In genomic region chr5:111641685-111642084, GRCm38 (mm10) we compare ENCODE assay signal across 20 mouse cellular contexts.
DNase-seq lines count a peak whose midpoint lies in the region; TF ChIP-seq lines count a peak whose summit lies in the region.
"Had no signal": no experiment of that assay in that cellular context is flagged by ENCODE, and none has a peak within 500 bp of the region (broad histone marks: within the 10 kb centered on the region; RNA-seq: fewer than 3 reads in every experiment).

No protein-coding gene starts in this region.

- H3K9ac ChIP-seq in heart, adult 2 months (ENCODE audit: low read depth, low read length), result no peak overlapping the region
- H3K9ac ChIP-seq in liver, adult 2 months (ENCODE audit: low read depth, low read length), result no peak overlapping the region
- H3K9ac ChIP-seq: embryonic facial prominence, embryonic 12.5 days; forebrain, embryonic 12.5 days had no signal

- H3K27ac ChIP-seq in heart, adult 2 months, result no peak overlapping the region
- no peak overlapping the region for H3K27ac ChIP-seq in liver, adult 2 months (replicated peaks; ENCODE audit: insufficient read depth, low read depth, low read length)
- no peak overlapping the region for H3K27ac ChIP-seq in testis, adult 2 months (ENCODE audit: control insufficient read depth, insufficient read depth, low read depth, low read length)
- H3K27ac ChIP-seq in limb, embryonic 10.5 days, result no peak overlapping the region
- H3K27ac ChIP-seq: embryonic facial prominence, embryonic 12.5 days; heart, embryonic 10.5 days; macrophage had no signal

- no peaks in the 10 kb centered on the region for H3K27me3 ChIP-seq in heart, adult 2 months (ENCODE audit: control insufficient read depth, insufficient read depth, low read length)
- H3K27me3 ChIP-seq in liver, adult 2 months (ENCODE audit: control insufficient read depth, insufficient read depth, low read length), result no peaks in the 10 kb centered on the region
- no peaks in the 10 kb centered on the region for H3K27me3 ChIP-seq in testis, adult 2 months (ENCODE audit: control insufficient read depth, insufficient read depth, low read length)
- H3K27me3 ChIP-seq in limb, embryonic 10.5 days (ENCODE audit: low read depth, poor library complexity, severe bottlenecking), result peaks cover 45% of the 10 kb centered on the region
- H3K27me3 ChIP-seq: embryonic facial prominence, embryonic 12.5 days had no signal

- no peaks in the 10 kb centered on the region for H3K79me2 ChIP-seq in heart, adult 2 months (replicated peaks; ENCODE audit: control insufficient read depth, insufficient read depth, low read length)
- H3K79me2 ChIP-seq in liver, adult 2 months (ENCODE audit: control insufficient read depth, insufficient read depth, low read length), result no peaks in the 10 kb centered on the region

- H3K36me3 ChIP-seq in heart, adult 2 months (ENCODE audit: control insufficient read depth, insufficient read depth, low read length), result no peaks in the 10 kb centered on the region
- H3K36me3 ChIP-seq in liver, adult 2 months (ENCODE audit: control insufficient read depth, insufficient read depth, low read length), result no peaks in the 10 kb centered on the region
- no peaks in the 10 kb centered on the region for H3K36me3 ChIP-seq in testis, adult 2 months (ENCODE audit: control insufficient read depth, insufficient read depth, low read length)
- no peaks in the 10 kb centered on the region for H3K36me3 ChIP-seq in limb, embryonic 10.5 days
- H3K36me3 ChIP-seq: embryonic facial prominence, embryonic 12.5 days; forebrain, embryonic 12.5 days; heart, embryonic 10.5 days had no signal

- DNase-seq in heart, adult 2 months, result no peak
- DNase-seq in heart, postnatal 36 days, result no peak
- no peak for DNase-seq in liver, adult 2 months (ENCODE audit: extremely low read depth, low read depth, low spot score)
- no peak for DNase-seq in liver
- no peak for DNase-seq in testis, postnatal 10 days (ENCODE audit: low spot score)
- no peak for DNase-seq in left cerebral cortex, adult 11 months (ENCODE audit: low spot score)
- no peak for DNase-seq in limb, embryonic 10.5 days (ENCODE audit: low spot score)
- DNase-seq: adrenal gland, postnatal 25 days; cerebellum, adult 11 months; cerebellum, postnatal 10 days; kidney, adult 18-20 months; layer of hippocampus, postnatal 36 days; lung, adult 2 months; thymus, adult 18-20 months; thymus, postnatal 36 days had no signal

- H3K9me3 ChIP-seq in limb, embryonic 10.5 days (replicated peaks), result no peaks in the 10 kb centered on the region
- H3K9me3 ChIP-seq: embryonic facial prominence, embryonic 12.5 days; forebrain, embryonic 12.5 days; heart, embryonic 10.5 days had no signal

- 75% methylated on average over 4 of the region's 4 CpGs for WGBS in heart, adult 2 months
- WGBS in liver, adult 2 months, result 78% methylated on average over 4 of the region's 4 CpGs
- 89% methylated on average over 4 of the region's 4 CpGs for WGBS in limb, embryonic 10.5 days

- no peak for TF ChIP-seq EP300 in heart, adult 2 months (IDR thresholded peaks at IDR 0.05; ENCODE audit: insufficient read depth, low read depth, low read length)

- H3K4me1 ChIP-seq in heart, adult 2 months (ENCODE audit: control insufficient read depth, insufficient read depth, low read length), result no peaks in the 10 kb centered on the region
- no peaks in the 10 kb centered on the region for H3K4me1 ChIP-seq in liver, adult 2 months (ENCODE audit: control insufficient read depth, insufficient read depth, low read length)
- H3K4me1 ChIP-seq in testis, adult 2 months (ENCODE audit: control insufficient read depth, insufficient read depth, low read length), result peaks cover 8% of the 10 kb centered on the region
- peaks cover 34% of the 10 kb centered on the region for H3K4me1 ChIP-seq in limb, embryonic 10.5 days

- TF ChIP-seq CTCF in heart, adult 2 months (IDR thresholded peaks at IDR 0.05), result peak; percentile 35
- peak; percentile 14; the same call in 1 of the 2 replicates for TF ChIP-seq CTCF in liver, adult 2 months (IDR thresholded peaks at IDR 0.05; ENCODE audit: low read depth, low read length)
- peak; percentile 52; the same call in 1 of the 2 replicates for TF ChIP-seq CTCF in testis, adult 2 months (IDR thresholded peaks at IDR 0.05; ENCODE audit: control insufficient read depth, insufficient read depth, insufficient replicate concordance, low read depth, low read length)

- H3K4me3 ChIP-seq in heart, adult 2 months, result no peak overlapping the region
- H3K4me3 ChIP-seq in liver, adult 2 months (ENCODE audit: insufficient read depth, low read depth, low read length), result no peak overlapping the region
- H3K4me3 ChIP-seq in testis, adult 2 months (ENCODE audit: control insufficient read depth, low read depth, low read length), result no peak overlapping the region
- no peak overlapping the region for H3K4me3 ChIP-seq in limb, embryonic 10.5 days
- H3K4me3 ChIP-seq: embryonic facial prominence, embryonic 12.5 days; forebrain, embryonic 12.5 days; heart, embryonic 10.5 days had no signal

- TF ChIP-seq POLR2A in heart, adult 2 months (IDR thresholded peaks at IDR 0.05; ENCODE audit: insufficient read depth, low read depth, low read length), result no peak
- no peak for TF ChIP-seq POLR2A in liver, adult 2 months (IDR thresholded peaks at IDR 0.05; ENCODE audit: extremely low read depth, insufficient read depth, low read length)
- TF ChIP-seq POLR2A in testis, adult 2 months (IDR thresholded peaks at IDR 0.05; ENCODE audit: control insufficient read depth, low read depth, low read length), result no peak

- intact Hi-C loops in heart, adult 2 months (cut with DNase I), result no loop called here
- intact Hi-C loops in heart, postnatal 36 days (cut with DNase I), result no loop called here
